Mouse (Mus musculus) kidney, adult 2 months (tissue): ENCODE results near the gene St3gal6.

ENCODE experiments used
- CTCF ChIP-seq: fragments of 200-500 bp; conservative IDR thresholded peaks from 2 replicates; pipeline ENCODE4 v1.5.1; 2011; ENCODE audit warnings: low read depth, mild to moderate bottlenecking, control low read depth, low read length, moderate library complexity, mixed read lengths; ENCODE audit not compliant: insufficient read depth, insufficient read length
- POLR2A ChIP-seq: fragments of 200-500 bp; IDR thresholded peaks from one replicate; pipeline ENCODE4 v1.6.1; 2011; ENCODE audit warnings: low read depth, low read length, control low read depth

DNA sequence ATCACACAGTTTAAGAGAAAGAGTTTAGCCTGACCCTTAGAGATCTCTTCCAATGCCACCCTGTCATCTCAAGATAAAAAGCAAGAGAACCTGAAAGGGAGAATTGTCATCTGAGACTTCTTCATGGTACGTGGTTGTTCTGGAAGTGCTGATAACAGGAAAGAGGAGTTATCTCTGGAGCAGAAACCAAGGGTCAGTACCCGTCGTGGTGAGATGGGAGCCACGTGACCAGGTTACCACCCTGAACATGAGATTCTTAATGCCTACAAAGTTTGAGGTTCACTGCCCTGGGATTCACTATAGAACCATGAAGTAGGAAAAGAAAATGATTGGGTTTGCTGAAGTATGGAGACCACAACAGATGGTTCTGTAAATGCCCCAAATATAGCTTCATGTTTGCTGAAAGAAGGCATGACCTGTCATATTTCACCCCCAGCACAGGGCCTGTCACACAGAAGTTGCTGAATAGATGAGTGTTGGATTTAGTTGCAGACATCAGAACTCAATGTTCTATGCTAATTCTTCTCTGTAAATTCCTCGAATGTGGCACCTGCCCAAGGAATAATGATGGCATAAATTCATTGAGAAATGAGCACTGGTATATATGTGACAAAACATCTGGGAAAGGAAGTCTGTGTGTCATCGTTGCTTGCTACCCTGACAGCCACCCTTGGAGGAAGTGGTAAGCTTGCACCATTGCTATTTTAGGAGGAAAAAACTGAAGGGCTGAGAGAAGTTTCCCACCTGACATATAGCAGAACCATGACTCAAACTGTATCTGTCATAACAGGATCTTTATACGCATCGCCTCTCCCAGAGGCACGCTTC, 25.9 kb downstream of the St3gal6 start:
- no peak for TF ChIP-seq CTCF
- no peak for TF ChIP-seq POLR2A
